Mouse (Mus musculus) common myeloid progenitor, adult 5-6 weeks (primary cell): ENCODE data around the gene Ptprb. TPM values are rescaled to one million over a fixed set of nuclear protein-coding genes. Genes with fewer than 3 reads are reported as not detected.

Experiments
- ATAC-seq: replicated peaks from 2 replicates; pipeline ENCODE4 v1.8.0; 2016; ENCODE audit warnings: low read depth, mild to moderate bottlenecking, moderate TSS enrichment, inconsistent platforms; ENCODE audit not compliant: poor library complexity, severe bottlenecking
- total RNA-seq: library from RNA; stranded (forward); fragments of 200-1000, 187-1606 nt; gene quantifications from 2 replicates; pipeline ENCODE4 v1.2.3, GENCODE M21; 2017

Gene Ptprb
- total RNA-seq, 1 experiment from 2014 or later = not detected

- ATAC-seq = no peak
Observed at GRCm38 (mm10) chr10:116364759-116365158, 89.4 kb downstream of the Ptprb start.

- no peak for ATAC-seq
Observed at GRCm38 (mm10) chr10:116370991-116371725, 95.8 kb downstream of the Ptprb start.

DNA sequence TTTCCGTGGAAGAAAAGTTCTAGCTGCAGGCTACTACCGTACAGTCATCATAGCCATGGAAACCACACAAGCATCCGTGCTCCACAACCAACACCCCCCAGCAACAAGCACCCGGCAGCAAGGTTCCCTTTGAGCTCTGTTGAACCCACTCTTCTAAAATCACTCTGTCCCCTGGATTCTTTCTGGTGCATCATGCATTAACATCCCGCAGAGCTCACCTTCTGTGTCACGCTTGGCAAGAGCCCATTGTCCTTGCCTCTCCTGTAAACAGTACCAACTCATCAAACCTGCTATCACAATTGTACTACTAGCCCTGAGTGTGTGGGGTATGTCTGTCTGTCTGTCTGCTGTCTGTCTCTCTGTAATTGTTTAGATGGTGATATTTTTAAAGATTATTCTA lies 98.8 kb downstream of the Ptprb start:
- ATAC-seq = no peak

GRCm38 (mm10) chr10:116376853-116377252 lies 101.5 kb downstream of the Ptprb start:
- no peak for ATAC-seq

GRCm38 (mm10) chr10:116382826-116383685 lies 107.7 kb downstream of the Ptprb start:
- ATAC-seq = no peak

DNA sequence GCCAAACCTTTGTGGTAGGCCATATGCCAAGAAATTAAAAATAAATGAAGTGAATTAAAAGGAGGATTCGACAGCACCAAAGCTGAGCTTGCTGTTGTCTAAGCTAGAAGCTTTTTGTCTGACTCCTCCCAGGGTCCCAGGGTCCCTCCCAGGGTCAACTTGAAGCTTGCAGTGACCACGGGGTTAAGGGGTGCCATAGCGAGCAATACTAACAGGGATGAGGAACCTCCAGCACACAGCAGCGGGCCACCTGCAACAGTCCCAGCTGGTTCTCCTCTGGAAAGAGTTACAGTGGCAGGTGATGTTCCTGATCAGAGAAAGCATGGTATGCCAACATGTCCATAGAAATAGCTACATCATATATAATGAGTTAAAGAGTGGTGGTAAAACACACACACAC lies 109.1 kb downstream of the Ptprb start:
- no peak for ATAC-seq

- ATAC-seq = no peak
Observed at GRCm38 (mm10) chr10:116386391-116386885, 111.1 kb downstream of the Ptprb start.

DNA sequence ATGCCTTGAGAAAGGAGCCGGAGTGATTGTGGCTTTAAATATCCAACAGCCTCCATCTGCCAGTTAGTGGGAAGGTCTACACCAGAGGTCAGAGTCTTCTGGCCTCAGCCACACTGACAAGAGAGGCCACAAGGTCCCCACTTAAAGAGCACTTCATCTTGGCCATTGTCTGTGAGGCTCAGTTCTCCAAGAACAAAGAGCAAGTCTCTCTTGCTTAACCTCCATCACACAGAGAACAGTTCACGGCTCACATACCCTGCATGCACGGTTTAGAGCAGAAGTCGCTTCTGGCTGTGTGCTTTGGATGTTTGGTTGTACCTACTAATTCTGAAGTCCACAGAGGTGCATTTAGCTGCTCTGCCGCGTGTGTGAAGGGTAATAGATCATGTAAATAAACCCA lies 113.5 kb downstream of the Ptprb start:
- ATAC-seq = no peak

DNA sequence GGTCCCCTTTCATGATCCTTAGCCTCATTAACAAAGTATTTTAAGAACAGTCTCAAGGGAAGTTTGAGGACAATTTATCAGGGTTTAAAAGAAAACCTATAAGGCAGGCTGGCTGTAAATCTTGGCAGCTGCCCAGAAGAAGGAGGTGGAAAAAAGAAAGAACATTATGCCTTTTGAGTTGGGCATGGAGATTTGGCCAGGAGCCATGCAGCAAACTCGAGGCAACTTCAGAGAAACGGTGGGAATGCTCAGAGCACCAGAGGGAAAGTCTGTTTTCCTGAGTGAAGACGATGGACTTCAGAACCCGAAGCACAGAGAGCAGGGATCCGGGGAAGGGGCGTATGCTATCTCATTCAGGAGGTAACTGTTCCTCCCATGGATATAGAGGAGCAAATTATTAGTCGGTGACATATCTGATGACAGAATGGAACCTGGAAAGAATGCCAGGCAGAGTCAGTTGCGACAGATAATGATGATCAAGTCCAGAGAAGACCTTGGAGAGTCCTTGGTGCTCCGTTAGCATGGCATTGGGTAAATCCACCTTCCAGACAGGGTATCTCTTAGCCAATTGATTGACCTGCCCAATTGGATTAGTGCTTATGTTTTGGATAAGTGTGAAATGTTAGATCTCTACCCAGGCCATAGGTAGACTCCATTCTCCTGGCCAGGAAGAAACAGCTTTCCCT lies 118.6 kb downstream of the Ptprb start:
- ATAC-seq = no peak

GRCm38 (mm10) chr10:116394585-116394984 lies 119.3 kb downstream of the Ptprb start:
- peak; percentile 90 for ATAC-seq

- no peak for ATAC-seq
Observed at GRCm38 (mm10) chr10:116396279-116396678, 121.0 kb downstream of the Ptprb start.

GRCm38 (mm10) chr10:116396966-116397365 lies 121.6 kb downstream of the Ptprb start:
- ATAC-seq = no peak

DNA sequence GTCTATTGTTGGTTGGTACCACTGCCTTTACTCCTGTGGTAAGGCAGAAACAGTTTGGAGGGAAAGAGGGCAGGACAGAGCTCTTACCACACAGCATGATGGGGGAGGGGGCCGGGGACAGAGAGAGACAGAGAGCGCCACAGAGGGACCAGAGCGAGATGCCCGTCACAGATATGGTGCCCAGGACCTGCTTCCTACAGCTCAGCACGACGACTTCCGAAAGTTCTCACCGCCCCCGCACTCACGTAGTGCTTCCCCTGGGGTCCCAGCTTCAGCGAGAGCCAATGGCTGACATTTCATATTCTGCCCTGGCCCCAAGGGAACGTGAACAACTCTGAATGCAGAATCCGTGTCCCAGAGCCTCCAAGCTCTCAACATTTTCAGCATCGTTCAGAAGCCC lies 122.2 kb downstream of the Ptprb start:
- ATAC-seq = peak; percentile 46

DNA sequence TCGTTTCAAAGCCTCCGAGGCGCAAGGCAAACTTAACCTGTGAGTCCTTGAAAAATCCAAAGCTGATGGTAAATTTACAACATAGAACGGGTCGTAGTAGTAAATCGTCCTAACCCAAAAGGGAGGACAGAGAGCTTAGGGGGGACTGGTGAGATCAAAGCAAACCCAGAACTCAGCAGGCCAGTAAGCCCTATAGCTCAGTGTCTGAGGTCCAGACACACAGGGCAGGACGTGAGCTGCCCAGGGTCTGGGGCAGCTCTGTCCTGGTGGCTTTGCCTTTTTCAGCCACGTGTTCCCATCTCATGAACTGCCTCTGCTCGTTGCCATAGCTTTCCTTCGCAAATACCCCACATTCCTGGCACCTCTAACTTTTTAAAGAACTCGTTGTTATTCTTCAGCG lies 122.7 kb downstream of the Ptprb start:
- ATAC-seq = no peak

DNA sequence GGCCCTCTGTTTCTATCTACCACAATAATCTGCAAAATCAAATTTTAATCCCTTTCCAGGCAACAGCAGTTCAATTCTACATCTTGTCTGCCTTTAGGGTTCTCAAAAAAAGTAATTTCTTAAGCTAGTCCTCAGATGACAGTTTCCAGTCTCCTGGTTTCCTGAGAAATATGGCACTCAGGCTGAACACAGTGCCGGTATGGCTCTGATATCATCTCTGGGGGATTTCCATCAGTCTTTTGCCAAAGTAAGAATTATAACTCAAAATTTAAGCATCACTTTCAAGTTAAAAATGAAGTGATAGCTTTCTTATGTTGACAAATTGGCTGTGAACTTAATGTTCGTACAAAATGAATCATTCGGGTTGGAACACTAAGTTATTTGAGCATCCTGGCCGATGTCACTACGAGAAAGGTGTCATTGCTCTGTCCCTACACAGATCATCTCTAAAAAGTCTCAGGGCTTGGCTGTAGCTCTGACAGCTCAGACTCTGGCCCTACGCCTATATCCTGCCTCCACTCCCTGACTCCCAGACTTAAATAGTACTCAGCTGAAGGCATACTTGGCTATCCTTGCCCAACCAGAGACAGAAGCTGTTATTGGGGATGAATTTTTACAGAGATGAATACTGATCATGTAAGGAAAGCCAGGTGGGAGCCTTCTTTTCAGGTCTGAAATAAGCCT lies 127.6 kb downstream of the Ptprb start:
- ATAC-seq = no peak

DNA sequence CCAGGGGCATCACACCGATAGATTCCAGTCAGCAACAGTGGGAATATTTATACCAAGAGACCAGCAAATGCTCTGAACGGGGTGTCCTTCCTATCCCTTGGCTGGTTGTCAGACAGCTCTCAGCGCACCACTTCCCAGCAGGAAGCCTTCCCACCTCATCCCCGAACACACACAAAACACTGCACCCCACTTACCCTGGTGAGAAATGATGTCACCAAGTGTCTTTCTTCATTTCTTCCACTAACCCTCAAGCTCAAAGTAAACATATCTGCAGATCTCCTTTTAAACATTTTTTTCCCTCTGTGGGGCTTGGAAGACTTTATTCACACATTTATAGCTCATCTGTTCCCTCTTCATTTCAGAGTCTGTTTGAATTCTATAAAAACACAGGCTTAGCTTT lies 128.4 kb downstream of the Ptprb start:
- ATAC-seq = no peak

DNA sequence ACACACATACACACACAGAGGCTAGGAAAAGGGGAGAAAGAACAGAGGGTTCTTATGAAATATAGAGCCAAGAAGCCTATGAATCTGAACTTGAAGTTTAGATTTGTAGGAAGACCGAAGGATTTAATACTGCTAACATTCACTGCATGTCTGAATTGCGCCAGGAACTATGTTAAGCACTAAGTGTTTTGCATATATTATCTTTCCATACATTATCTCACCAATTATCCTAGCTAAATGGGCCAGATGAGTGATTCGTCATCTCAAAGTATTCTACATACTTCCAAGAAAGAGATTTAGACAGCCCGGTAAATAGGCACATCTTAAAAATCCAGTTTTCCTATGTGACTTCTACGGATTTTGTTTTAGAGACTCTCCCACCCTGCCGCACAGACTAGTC lies 129.7 kb downstream of the Ptprb start:
- ATAC-seq = no peak

GRCm38 (mm10) chr10:116407684-116408359 lies 132.5 kb downstream of the Ptprb start:
- no peak for ATAC-seq

DNA sequence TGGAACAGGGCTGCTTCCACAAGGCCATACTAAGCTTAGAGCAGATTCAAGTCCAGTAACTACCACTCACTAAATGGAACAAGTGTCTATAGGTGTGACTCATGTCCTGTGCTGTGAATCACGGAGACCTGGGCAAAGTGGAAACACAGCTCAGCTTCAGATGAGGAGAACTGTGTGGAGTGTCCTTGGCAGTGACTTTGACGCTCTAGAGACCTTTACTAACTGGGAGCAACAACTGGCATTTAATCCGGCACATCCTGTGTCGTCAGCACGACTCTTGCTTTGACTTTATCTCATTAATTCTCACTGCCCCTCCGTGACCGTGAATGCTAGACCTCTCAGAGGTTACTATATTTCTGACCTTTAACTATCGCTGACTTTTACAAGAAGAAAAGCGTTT lies 135.5 kb downstream of the Ptprb start:
- ATAC-seq = no peak

GRCm38 (mm10) chr10:116416142-116416541 lies 140.8 kb downstream of the Ptprb start:
- ATAC-seq = no peak
